Mouse (Mus musculus): Measurements from ENCODE around the gene Cldnd2.

- TF ChIP-seq CTCF (IDR thresholded peaks at IDR 0.05; ENCODE audit: control insufficient read depth, insufficient read depth, insufficient replicate concordance, low read depth, low read length) (no peak), POLR2A (IDR thresholded peaks at IDR 0.05; ENCODE audit: control insufficient read depth, low read depth, low read length) (no peak)
Observed at GRCm38 (mm10) chr7:43436341-43437255, 4.0 kb upstream of the Cldnd2 start, which contains the start of gene Nkg7.

All from testis, adult 2 months (tissue).